Mouse (Mus musculus): ENCODE measurements around the gene Ramac. TPM values are rescaled to one million over a fixed set of nuclear protein-coding genes. Genes with fewer than 3 reads are reported as not detected.
A peak's percentile ranks its signal among the peaks of the same experiment; 100 is the strongest.

Gene Ramac
- 10 to 100 TPM; 77.8 to 85.5 TPM for total RNA-seq (2021)

DNA sequence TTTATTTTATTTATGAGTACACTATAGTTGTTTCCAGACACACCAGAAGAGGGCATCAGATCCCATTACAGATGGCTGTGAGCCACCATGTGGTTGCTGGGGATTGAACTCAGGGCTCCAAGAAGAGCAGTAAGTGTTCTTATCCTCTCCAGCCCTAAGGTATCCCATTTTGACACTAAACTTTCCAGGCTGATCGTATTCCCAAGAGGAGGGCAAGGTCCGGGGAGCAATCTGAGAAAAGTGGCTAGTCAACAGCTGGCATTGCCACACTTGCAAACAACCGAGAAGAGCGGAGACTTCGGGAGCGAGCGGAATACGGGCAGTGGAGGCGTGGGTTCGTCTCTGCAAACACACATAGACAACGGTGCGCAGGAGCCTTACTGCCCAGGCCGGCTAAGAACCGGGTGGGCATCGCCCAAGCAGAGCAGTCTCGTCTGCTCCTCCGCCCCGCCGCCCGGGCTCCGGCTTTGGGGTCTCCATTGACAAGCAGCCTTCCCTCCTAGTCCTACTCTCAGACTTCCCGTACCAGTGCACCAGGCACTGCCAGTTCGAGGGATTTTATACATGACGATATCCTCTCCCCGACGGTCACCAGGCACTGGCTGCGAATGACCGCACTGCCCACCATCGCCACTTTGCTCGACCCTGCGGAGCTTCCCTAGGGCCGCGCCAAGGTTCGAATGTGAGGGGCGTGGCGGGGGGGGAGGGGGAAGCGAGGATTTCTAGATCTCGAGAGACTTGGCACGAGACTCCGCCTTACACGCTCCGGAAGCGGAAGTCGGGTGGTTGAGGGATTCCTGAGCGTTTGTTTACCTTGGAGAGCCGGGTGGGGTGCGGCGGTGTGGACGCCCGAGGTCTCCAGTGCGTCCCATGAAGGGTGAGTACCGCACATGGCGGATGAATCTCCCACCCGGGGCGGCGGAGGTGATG is at the start of gene Ramac:
Gene Ramac, plus strand, starts transcription at position 746 of the 930 bp plus-strand sequence.
- intact Hi-C loops (cut with DNase I) = no loop called here
- DNase-seq (ENCODE audit: low spot score in 2 of 2) = peak; percentile 83 to 90

DNA sequence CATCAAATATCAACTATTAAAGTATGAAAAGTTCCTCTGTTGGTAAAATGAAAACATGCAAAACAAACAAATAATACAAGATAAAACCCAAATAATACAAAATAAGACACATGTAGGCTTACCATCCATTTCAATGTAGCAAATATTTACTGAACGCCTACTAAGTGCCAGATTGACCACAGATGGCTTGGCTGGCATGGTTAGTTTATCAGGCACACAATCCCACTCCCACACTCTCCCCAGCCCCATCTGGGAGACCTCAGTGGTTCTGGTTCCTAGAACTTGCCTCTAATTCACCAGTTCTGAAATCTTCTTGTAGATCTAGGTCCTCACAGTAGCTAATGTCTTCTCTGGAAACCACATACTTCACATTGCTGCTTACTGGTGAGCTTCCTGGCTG is 44.1 kb upstream of the Ramac start:
- no peak for DNase-seq (ENCODE audit: low spot score in 2 of 2)
- intact Hi-C loops (cut with DNase I) = no loop called here

DNA sequence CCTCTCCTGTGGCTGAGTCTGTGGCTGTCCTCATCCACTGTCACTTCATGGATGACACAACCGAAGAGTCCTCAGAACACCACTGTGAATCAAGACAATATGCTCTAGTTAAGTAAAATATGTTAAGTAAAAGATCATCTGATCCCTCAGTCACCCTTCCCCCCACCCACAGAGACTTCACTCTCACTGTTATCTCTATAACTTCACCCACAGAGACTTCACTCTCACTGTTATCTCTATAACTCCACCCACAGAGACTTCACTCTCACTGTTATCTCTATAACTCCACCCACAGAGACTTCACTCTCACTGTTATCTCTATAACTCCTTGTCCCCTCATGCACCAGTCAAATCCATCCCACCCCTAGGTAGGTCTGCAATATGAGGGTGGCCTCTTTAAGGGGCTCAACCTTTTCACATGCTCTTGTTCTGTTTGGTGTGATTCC is 43.5 kb upstream of the Ramac start:
- DNase-seq (ENCODE audit: low spot score in 2 of 2) = no peak
- intact Hi-C loops (cut with DNase I) = no loop called here

- DNase-seq (ENCODE audit: low spot score in 2 of 2) = no peak
- intact Hi-C loops (cut with DNase I) = no loop called here
Measured at GRCm38 (mm10) chr7:81721271-81721670, 41.5 kb upstream of the Ramac start.

DNA sequence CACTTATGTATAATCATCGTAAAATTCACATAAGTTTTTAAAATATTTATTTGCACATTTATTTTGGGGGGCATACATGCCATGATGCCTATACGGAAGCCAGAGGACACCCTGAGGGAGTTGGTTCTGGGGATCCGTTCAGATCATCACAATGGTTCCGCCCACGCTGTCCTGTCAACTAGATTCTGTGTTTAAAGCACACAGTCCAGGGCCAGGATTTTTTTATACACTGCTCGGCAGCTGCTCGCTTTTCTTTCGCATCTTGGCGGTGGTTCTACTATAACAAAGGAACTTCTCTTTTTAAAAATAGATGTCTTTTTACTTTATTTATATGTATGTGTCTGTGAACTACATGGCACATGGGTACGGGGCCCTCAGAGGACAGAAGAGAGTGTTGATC is 38.9 kb upstream of the Ramac start:
- intact Hi-C loops (cut with DNase I) = no loop called here
- DNase-seq (ENCODE audit: low spot score in 2 of 2) = peak in 1 of 2 experiments; percentile 63

- DNase-seq (ENCODE audit: low spot score in 2 of 2) = peak in 1 of 2 experiments; percentile 44
- intact Hi-C loops (cut with DNase I) = no loop called here
Measured at GRCm38 (mm10) chr7:81725986-81726727, 36.6 kb upstream of the Ramac start.

DNA sequence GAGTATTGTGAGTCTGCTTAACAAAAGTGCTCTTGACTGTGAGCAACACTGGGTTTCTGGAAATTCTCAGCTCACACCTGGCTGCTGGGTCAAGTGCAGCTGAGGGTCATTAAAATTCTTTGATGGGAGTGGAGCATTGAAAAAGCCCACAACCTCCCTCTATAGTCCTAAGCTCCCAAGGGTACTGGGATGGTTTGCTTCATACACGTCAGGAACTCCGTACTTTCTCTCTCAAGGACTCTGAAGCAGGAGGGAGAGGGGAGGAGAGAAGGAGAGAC is 36.1 kb upstream of the Ramac start:
- no peak for DNase-seq (ENCODE audit: low spot score in 2 of 2)
- intact Hi-C loops (cut with DNase I) = no loop called here

GRCm38 (mm10) chr7:81727716-81728115 is 35.0 kb upstream of the Ramac start:
- no peak for DNase-seq (ENCODE audit: low spot score in 2 of 2)
- intact Hi-C loops (cut with DNase I) = no loop called here

DNA sequence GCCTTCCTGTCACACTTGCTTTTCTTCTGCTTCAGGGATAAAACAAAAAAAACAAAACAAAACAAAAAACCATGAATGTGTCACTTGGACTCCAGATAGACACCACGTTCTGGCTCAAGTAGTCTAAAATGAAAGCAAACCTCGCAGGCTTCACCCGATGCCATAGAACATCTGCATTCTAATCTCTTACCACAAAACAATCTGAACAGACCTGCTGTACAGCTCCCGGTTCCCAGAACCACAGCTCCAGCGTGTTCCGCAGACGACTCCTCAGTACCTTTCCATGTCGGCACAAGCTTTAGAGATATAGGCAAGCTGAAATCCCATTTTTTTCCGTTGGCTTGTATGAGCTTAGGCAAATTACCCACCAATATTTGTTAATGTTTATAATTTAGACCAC is 32.9 kb upstream of the Ramac start:
- intact Hi-C loops (cut with DNase I) = no loop called here
- no peak for DNase-seq (ENCODE audit: low spot score in 2 of 2)

DNA sequence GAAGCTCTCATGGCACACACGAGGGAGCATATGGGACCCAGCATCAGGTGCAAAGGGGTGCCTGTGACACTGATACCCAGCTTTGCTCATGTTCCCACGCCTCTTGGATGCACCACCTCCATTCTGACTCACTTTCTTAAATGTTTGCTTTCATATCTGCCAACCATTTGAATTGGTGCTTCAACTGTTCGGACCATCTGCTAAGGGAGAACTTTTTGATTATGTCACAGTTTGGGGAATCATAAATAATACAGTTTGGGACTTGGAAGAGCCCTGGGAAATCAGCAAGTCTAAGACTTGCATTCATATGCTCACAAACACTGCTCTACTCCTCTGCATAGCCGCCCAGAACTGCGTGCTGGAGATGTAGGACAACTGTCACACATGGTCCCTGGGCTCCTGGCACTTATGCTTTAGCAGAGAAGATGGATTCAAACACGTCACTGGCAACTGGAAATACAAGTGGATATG is 31.5 kb upstream of the Ramac start:
- intact Hi-C loops (cut with DNase I) = no loop called here

DNA sequence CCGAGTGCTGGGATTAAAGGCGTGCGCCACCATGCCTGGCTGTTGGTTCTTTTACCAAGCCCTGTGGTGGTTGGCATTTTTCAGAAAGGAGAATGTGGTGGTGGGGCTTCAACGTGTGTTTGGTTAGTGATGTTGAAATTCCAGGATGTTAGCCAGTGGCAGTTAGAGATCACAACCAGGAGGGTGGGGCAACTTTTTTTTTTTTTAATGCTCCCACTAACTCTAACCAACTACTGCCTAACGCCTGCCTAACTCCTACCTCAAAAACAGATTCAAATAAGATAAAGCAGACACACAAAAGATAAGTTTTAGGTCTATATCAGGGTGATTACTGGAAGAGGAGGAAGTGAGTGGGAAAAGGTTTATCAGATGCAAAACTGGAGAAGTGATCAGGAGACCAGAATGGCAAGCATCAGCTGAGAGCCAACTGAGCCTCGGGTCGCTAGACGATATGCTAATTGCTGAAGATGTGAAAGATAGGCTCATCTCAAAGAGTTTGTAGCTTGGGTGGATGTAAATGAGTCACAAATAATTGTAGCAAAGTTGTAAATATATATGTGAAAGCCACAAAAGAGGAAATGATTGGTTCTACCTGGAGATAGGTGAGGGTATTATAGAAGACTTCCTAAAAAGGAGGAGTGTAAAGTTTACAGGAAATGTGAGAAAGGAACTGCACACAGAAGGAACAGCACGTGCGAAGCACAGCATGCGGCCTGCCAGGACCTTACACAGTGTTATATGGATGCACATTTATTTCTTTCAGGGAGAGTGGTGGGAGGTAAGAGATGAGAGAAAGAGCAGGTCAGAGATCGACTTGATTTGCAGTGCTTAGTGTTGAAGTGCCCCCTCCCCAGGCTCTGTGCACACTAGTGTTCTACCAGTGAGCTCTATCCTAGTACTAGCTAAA is 30.3 kb upstream of the Ramac start:
- DNase-seq (ENCODE audit: low spot score in 2 of 2) = no peak
- intact Hi-C loops (cut with DNase I) = no loop called here

More for the DNA sequence above, 31.5 kb upstream of the Ramac start:
- DNase-seq (ENCODE audit: low spot score in 2 of 2) = peak; percentile 43 to 93

GRCm38 (mm10) chr7:81735300-81736048 is 27.3 kb upstream of the Ramac start:
- no peak for DNase-seq (ENCODE audit: low spot score in 2 of 2)
- intact Hi-C loops (cut with DNase I) = no loop called here

- DNase-seq (ENCODE audit: low spot score in 2 of 2) = no peak
- intact Hi-C loops (cut with DNase I) = no loop called here
Measured at GRCm38 (mm10) chr7:81738720-81739385, 23.9 kb upstream of the Ramac start.

- DNase-seq (ENCODE audit: low spot score in 2 of 2) = no peak
- intact Hi-C loops (cut with DNase I) = loop anchor here (5.0 kb wide), 1 partner anchor 553 kb away; no protein-coding TSS in a partner anchor
Measured at GRCm38 (mm10) chr7:81740010-81740409, 22.7 kb upstream of the Ramac start.

- DNase-seq (ENCODE audit: low spot score in 2 of 2) = no peak
- intact Hi-C loops (cut with DNase I) = loop anchor here (5.0 kb wide), 1 partner anchor 557 kb away; no protein-coding TSS in a partner anchor
Measured at GRCm38 (mm10) chr7:81744145-81744544, 18.6 kb upstream of the Ramac start.

- DNase-seq (ENCODE audit: low spot score in 2 of 2) = no peak
- intact Hi-C loops (cut with DNase I) = no loop called here
Measured at GRCm38 (mm10) chr7:81747956-81748355, 14.8 kb upstream of the Ramac start.

- peak in 1 of 2 experiments; percentile 28 for DNase-seq (ENCODE audit: low spot score in 2 of 2)
- intact Hi-C loops (cut with DNase I) = no loop called here
Measured at GRCm38 (mm10) chr7:81763110-81763845, 553 bp downstream of the Ramac start.
